Mouse (Mus musculus) C2C12 (cell line): ENCODE measurements at regions not wholly inside any gene's neighbourhood (a gene's known extent, or its start where the extent isn't known, plus 50 kb on each side); places are given as distances from the start of the nearest gene placed in this dataset.

Experiments used
- CTCF ChIP-seq: IDR thresholded peaks from one replicate; pipeline ENCODE4 v1.5.1; 2011; ENCODE audit not compliant: control insufficient read depth, insufficient read depth, insufficient read length
- MYOD1 ChIP-seq: IDR thresholded peaks from one replicate; pipeline ENCODE4 v1.6.1; 2011; ENCODE audit warnings: low read depth; ENCODE audit not compliant: control insufficient read depth, insufficient read length

DNA sequence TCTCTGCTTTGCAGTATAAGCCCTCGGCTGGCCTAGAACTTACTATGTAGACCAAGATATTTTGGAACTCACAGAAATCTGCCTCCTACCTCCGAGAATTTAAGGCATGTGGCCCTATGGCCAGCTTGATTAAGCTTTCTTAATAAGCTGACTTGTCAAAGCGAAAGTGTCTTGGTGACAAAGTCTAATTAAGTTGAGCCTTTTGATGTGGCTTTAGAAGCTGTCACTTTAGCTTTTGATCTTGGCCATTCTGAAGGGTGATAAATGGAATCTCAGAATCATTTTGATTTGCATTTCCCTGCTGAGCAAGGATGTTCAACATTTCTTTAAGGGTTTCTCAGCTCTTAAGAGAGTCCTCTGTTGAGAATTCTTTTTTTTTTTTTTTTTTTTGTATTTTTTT lies 67.6 kb upstream of the Tdrd3 start:
- TF ChIP-seq CTCF: no peak
- no peak for TF ChIP-seq MYOD1
